ENCODE assay signal across 13 mouse cellular contexts in genomic region chr2:147788001-147788400, GRCm38 (mm10).
A peak's percentile ranks its signal among the peaks of the same experiment; 100 is the strongest.
DNase-seq lines count a peak whose midpoint lies in the region; ATAC-seq and TF ChIP-seq lines count a peak whose summit lies in the region.
"Had no signal": no experiment of that assay in that cellular context is flagged by ENCODE, and none has a peak within 500 bp of the region (broad histone marks: within the 10 kb centered on the region; RNA-seq: fewer than 3 reads in every experiment).

No protein-coding gene starts in this region.

- no peak overlapping the region for H3K4me2 ChIP-seq in lung, postnatal 0 days (replicated peaks; ENCODE audit: low read depth, low read length)
- H3K4me2 ChIP-seq in embryonic facial prominence, embryonic 14.5 days (ENCODE audit: low read depth, low read length): no peak overlapping the region
- no peak overlapping the region for H3K4me2 ChIP-seq in intestine, embryonic 16.5 days (ENCODE audit: low read depth, low read length)

- H3K4me1 ChIP-seq in heart, adult 2 months (ENCODE audit: control insufficient read depth, insufficient read depth, low read length): no peaks in the 10 kb centered on the region
- no peaks in the 10 kb centered on the region for H3K4me1 ChIP-seq in lung, postnatal 0 days (ENCODE audit: insufficient read depth, low read depth, low read length)
- H3K4me1 ChIP-seq in embryonic facial prominence, embryonic 14.5 days (ENCODE audit: control insufficient read depth, insufficient read depth, low read length): no peaks in the 10 kb centered on the region
- no peaks in the 10 kb centered on the region for H3K4me1 ChIP-seq in intestine, embryonic 16.5 days (ENCODE audit: control insufficient read depth, insufficient read depth, low read length)
- no peaks in the 10 kb centered on the region for H3K4me1 ChIP-seq in kidney, adult 2 months (ENCODE audit: control insufficient read depth, insufficient read depth, low read length)

- 70% methylated on average over 3 of the region's 3 CpGs for WGBS in heart, adult 2 months
- 66% methylated on average over 3 of the region's 3 CpGs for WGBS in lung, postnatal 0 days
- 67% methylated on average over 3 of the region's 3 CpGs for WGBS in embryonic facial prominence, embryonic 14.5 days
- WGBS in intestine, embryonic 16.5 days: 68% methylated on average over 3 of the region's 3 CpGs
- 76% methylated on average over 3 of the region's 3 CpGs for WGBS in kidney, adult 2 months

- CTCF ChIA-PET in Patski (lab: Charles Lee): interaction anchor here (1.2 to 1.9 kb wide), 2 partner anchors 12 to 62 kb away, joined by 3 to 4 read pairs; no protein-coding TSS in a partner anchor

- H3K27ac ChIP-seq in heart, adult 2 months: no peak overlapping the region
- no peak overlapping the region for H3K27ac ChIP-seq in lung, postnatal 0 days (ENCODE audit: low read length)
- H3K27ac ChIP-seq in embryonic facial prominence, embryonic 14.5 days (replicated peaks; ENCODE audit: low read depth, low read length): no peak overlapping the region
- no peak overlapping the region for H3K27ac ChIP-seq in intestine, embryonic 16.5 days (ENCODE audit: low read length)
- H3K27ac ChIP-seq in kidney, adult 2 months (ENCODE audit: insufficient read depth, low read depth, low read length): no peak overlapping the region
- H3K27ac ChIP-seq: liver, embryonic 14.5 days; macrophage had no signal

- in situ Hi-C loops in Patski (cut with MboI; ENCODE audit: low pct_unique_long_range_greater_than_20kb): no loop called here

- no peak overlapping the region for H3K4me3 ChIP-seq in heart, adult 2 months
- H3K4me3 ChIP-seq in lung, postnatal 0 days (ENCODE audit: low read depth, low read length): no peak overlapping the region
- no peak overlapping the region for H3K4me3 ChIP-seq in embryonic facial prominence, embryonic 14.5 days (ENCODE audit: low read depth, low read length)
- no peak overlapping the region for H3K4me3 ChIP-seq in intestine, embryonic 16.5 days (ENCODE audit: low read length)
- no peak overlapping the region for H3K4me3 ChIP-seq in kidney, adult 2 months (ENCODE audit: insufficient read depth, low read depth, low read length)

- TF ChIP-seq POLR2A in heart, adult 2 months (IDR thresholded peaks at IDR 0.05; ENCODE audit: insufficient read depth, low read depth, low read length): no peak
- no peak for TF ChIP-seq POLR2A in kidney, adult 2 months (IDR thresholded peaks at IDR 0.05; ENCODE audit: low read depth, low read length)

- no peaks in the 10 kb centered on the region for H3K9me3 ChIP-seq in lung, postnatal 0 days (ENCODE audit: low read length)
- no peaks in the 10 kb centered on the region for H3K9me3 ChIP-seq in embryonic facial prominence, embryonic 14.5 days (ENCODE audit: control insufficient read depth, low read length)
- H3K9me3 ChIP-seq in intestine, embryonic 16.5 days (ENCODE audit: control insufficient read depth, low read length): no peaks in the 10 kb centered on the region

- no peak for DNase-seq in heart, adult 2 months
- DNase-seq in heart, postnatal 10 days: no peak
- no peak for DNase-seq in lung, postnatal 0 days (ENCODE audit: low spot score)
- no peak for DNase-seq in lung, postnatal 4 days
- no peak for DNase-seq in Patski (ENCODE audit: low read depth, low spot score)
- DNase-seq in embryonic facial prominence, embryonic 14.5 days (ENCODE audit: low spot score): peak; percentile 7
- no peak for DNase-seq in kidney, adult 2 months
- DNase-seq: adrenal gland, adult 8-10 months; cerebellum, postnatal 36 days; kidney, postnatal 10 days had no signal

- no peaks in the 10 kb centered on the region for H3K27me3 ChIP-seq in heart, adult 2 months (ENCODE audit: control insufficient read depth, insufficient read depth, low read length)
- H3K27me3 ChIP-seq in lung, postnatal 0 days (replicated peaks; ENCODE audit: insufficient read depth, low read length): no peaks in the 10 kb centered on the region
- peaks cover 3% of the 10 kb centered on the region for H3K27me3 ChIP-seq in Patski
- peaks cover 8% of the 10 kb centered on the region; the same call in 1 of the 2 replicates for H3K27me3 ChIP-seq in embryonic facial prominence, embryonic 14.5 days (replicated peaks; ENCODE audit: control insufficient read depth, insufficient read depth, low read length)
- H3K27me3 ChIP-seq in intestine, embryonic 16.5 days (replicated peaks; ENCODE audit: control insufficient read depth, insufficient read depth, low read length): no peaks in the 10 kb centered on the region
- H3K27me3 ChIP-seq in kidney, adult 2 months (replicated peaks; ENCODE audit: control insufficient read depth, insufficient read depth, low read length): no peaks in the 10 kb centered on the region; the same call in 1 of the 2 replicates

- no peaks in the 10 kb centered on the region for H3K36me3 ChIP-seq in heart, adult 2 months (ENCODE audit: control insufficient read depth, insufficient read depth, low read length)
- no peaks in the 10 kb centered on the region for H3K36me3 ChIP-seq in lung, postnatal 0 days (ENCODE audit: insufficient read depth, low read length)
- H3K36me3 ChIP-seq in embryonic facial prominence, embryonic 14.5 days (ENCODE audit: control insufficient read depth, insufficient read depth, low read length): no peaks in the 10 kb centered on the region
- H3K36me3 ChIP-seq in intestine, embryonic 16.5 days (ENCODE audit: control insufficient read depth, insufficient read depth, low read length): no peaks in the 10 kb centered on the region
- no peaks in the 10 kb centered on the region for H3K36me3 ChIP-seq in kidney, adult 2 months (ENCODE audit: control insufficient read depth, insufficient read depth, low read length)

- POLR2A ChIA-PET in Patski (lab: Charles Lee): no interaction called here

- no peak for TF ChIP-seq EP300 in heart, adult 2 months (IDR thresholded peaks at IDR 0.05; ENCODE audit: insufficient read depth, low read depth, low read length)
- TF ChIP-seq EP300 in lung, postnatal 0 days (IDR thresholded peaks at IDR 0.05): no peak

- intact Hi-C loops in heart, adult 2 months (cut with DNase I): loop anchor here (2.0 kb wide), 1 partner anchor 467 kb away; no protein-coding TSS in a partner anchor
- intact Hi-C loops in heart, postnatal 10 days (cut with DNase I): loop anchor here (5.0 kb wide), 1 partner anchor 466 kb away; no protein-coding TSS in a partner anchor

- peak; percentile 28 for TF ChIP-seq CTCF in heart, adult 2 months (IDR thresholded peaks at IDR 0.05)
- peak; percentile 18; the same call in 1 of the 2 replicates for TF ChIP-seq CTCF in lung, postnatal 0 days (IDR thresholded peaks at IDR 0.05)
- TF ChIP-seq CTCF in Patski (IDR thresholded peaks at IDR 0.05): peak; percentile 39
- TF ChIP-seq CTCF in kidney, adult 2 months (conservative IDR thresholded peaks at IDR 0.05; ENCODE audit: insufficient read depth, insufficient read length, low read depth, low read length): no peak

- ATAC-seq in lung, postnatal 0 days: no peak
- ATAC-seq in Patski: no peak
- no peak for ATAC-seq in embryonic facial prominence, embryonic 14.5 days (ENCODE audit: low read depth)
- no peak for ATAC-seq in intestine, embryonic 16.5 days

- H3K79me2 ChIP-seq in heart, adult 2 months (replicated peaks; ENCODE audit: control insufficient read depth, insufficient read depth, low read length): no peaks in the 10 kb centered on the region

- no peak overlapping the region for H3K9ac ChIP-seq in heart, adult 2 months (ENCODE audit: low read depth, low read length)
- H3K9ac ChIP-seq in lung, postnatal 0 days (replicated peaks; ENCODE audit: low read depth): no peak overlapping the region
- H3K9ac ChIP-seq in embryonic facial prominence, embryonic 14.5 days (ENCODE audit: low read depth, low read length): no peak overlapping the region
- no peak overlapping the region for H3K9ac ChIP-seq in intestine, embryonic 16.5 days (ENCODE audit: low read depth, low read length)
- H3K9ac ChIP-seq: liver, embryonic 14.5 days had no signal
